Comparison of ENCODE assay signal across 7 mouse cellular contexts in genomic region chr5:32458408-32459143, GRCm38 (mm10). TPM values are rescaled to one million over a fixed set of nuclear protein-coding genes. Genes with fewer than 3 reads are reported as not detected.
DNase-seq lines count a peak whose midpoint lies in the region; ATAC-seq lines count a peak whose summit lies in the region.

Gene Ppp1cb (plus strand): TSS chr5:32458843.

- peak within 1 kb of the TSS; percentile 99 for H3K27ac ChIP-seq in intestine, embryonic 16.5 days (ENCODE audit: low read length)
- H3K27ac ChIP-seq in midbrain, embryonic 11.5 days (ENCODE audit: low read depth, low read length), result peak within 1 kb of the TSS; percentile 99

- H3K4me1 ChIP-seq in intestine, embryonic 16.5 days (ENCODE audit: control insufficient read depth, insufficient read depth, low read length), result peaks cover 5% of the 10 kb centered on the region; the same call in 1 of the 2 replicates
- H3K4me1 ChIP-seq in midbrain, embryonic 11.5 days (ENCODE audit: control insufficient read depth, insufficient read depth, low read length), result peaks cover 5% of the 10 kb centered on the region

- peak within 1 kb of the TSS; percentile 92 for H3K4me3 ChIP-seq in intestine, embryonic 16.5 days (ENCODE audit: low read length)
- peak within 1 kb of the TSS; percentile 91 for H3K4me3 ChIP-seq in midbrain, embryonic 11.5 days (ENCODE audit: low read depth, low read length)

- intact Hi-C loops in left cerebral cortex, postnatal 36 days (cut with DNase I), result loop anchor here (5.0 kb wide), 2 partner anchors 56 to 111 kb away; no protein-coding TSS in a partner anchor

- WGBS in intestine, embryonic 16.5 days, result under 1% methylated on average over 52 of the region's 54 CpGs
- WGBS in midbrain, embryonic 11.5 days, result 1% methylated on average over 42 of the region's 54 CpGs

- ATAC-seq in intestine, embryonic 16.5 days, result peak; percentile 99
- peak; percentile 98 for ATAC-seq in midbrain, embryonic 11.5 days (ENCODE audit: low FRiP score)

- H3K9me3 ChIP-seq in intestine, embryonic 16.5 days (ENCODE audit: control insufficient read depth, low read length), result no peaks in the 10 kb centered on the region
- H3K9me3 ChIP-seq in midbrain, embryonic 11.5 days (ENCODE audit: control insufficient read depth, low read length), result no peaks in the 10 kb centered on the region; the same call in 1 of the 2 replicates

- peak within 1 kb of the TSS; percentile 62 for H3K4me2 ChIP-seq in intestine, embryonic 16.5 days (ENCODE audit: low read depth, low read length)
- H3K4me2 ChIP-seq in midbrain, embryonic 11.5 days, result peak within 1 kb of the TSS; percentile 65

- H3K9ac ChIP-seq in intestine, embryonic 16.5 days (ENCODE audit: low read depth, low read length), result peak within 1 kb of the TSS; percentile 98
- H3K9ac ChIP-seq in midbrain, embryonic 11.5 days (ENCODE audit: low read length), result peak within 1 kb of the TSS; percentile 98

- peak; percentile 99 for DNase-seq in adrenal gland, adult 8-10 months
- DNase-seq in embryo, embryonic 9.5 days (ENCODE audit: extremely low spot score), result peak; percentile 99
- DNase-seq in gastrocnemius, postnatal 4 days (ENCODE audit: low spot score in 2 of 2), result peak; percentile 97 to 99
- peak; percentile 95 to 98 for DNase-seq in left cerebral cortex, postnatal 36 days (ENCODE audit: low spot score in 2 of 2)
- peak; percentile 100 for DNase-seq in midbrain, embryonic 11.5 days (ENCODE audit: low spot score, missing footprints)
- DNase-seq in skeletal muscle tissue, adult 2 months (ENCODE audit: low read depth, low spot score), result peak; percentile 100

- H3K36me3 ChIP-seq in intestine, embryonic 16.5 days (ENCODE audit: control insufficient read depth, insufficient read depth, low read length), result no peaks in the 10 kb centered on the region
- no peaks in the 10 kb centered on the region for H3K36me3 ChIP-seq in midbrain, embryonic 11.5 days (ENCODE audit: control insufficient read depth, insufficient read depth, low read length)

- H3K27me3 ChIP-seq in intestine, embryonic 16.5 days (replicated peaks; ENCODE audit: control insufficient read depth, insufficient read depth, low read length), result no peaks in the 10 kb centered on the region
- H3K27me3 ChIP-seq in midbrain, embryonic 11.5 days (ENCODE audit: control insufficient read depth, insufficient read depth, low read length), result no peaks in the 10 kb centered on the region

RNA-seq across cellular contexts. Expression of gene Ppp1cb, which starts in this region (rescaled TPM):
- total RNA-seq in adrenal gland, adult 8-10 months (2022), result 100 to 1,000 TPM; 307 to 478 (median 386) TPM
- total RNA-seq in gastrocnemius, postnatal 4 days (2021), result 100 to 1,000 TPM; 303 to 348 TPM
- polyA plus RNA-seq in intestine, embryonic 16.5 days (2015; fragmentation: Nextera tagmentation; extraction: Ambion mirVana), result 161 and 168 TPM in 2 replicates
- total RNA-seq in left cerebral cortex, postnatal 36 days (2021), result 100 to 1,000 TPM; 380 to 391 TPM
- 247 and 272 TPM in 2 replicates for polyA plus RNA-seq in midbrain, embryonic 11.5 days (2014; fragmentation: Nextera tagmentation; extraction: Ambion mirVana)

Comparison
In these comparisons a context has a peak if more than half of its experiments do, and no peak if none do; other contexts are left out.
1. Peak in every context shown above with its lines: DNase-seq, ATAC-seq, H3K4me3 ChIP-seq and H3K27ac ChIP-seq.